In the genomic region with DNA sequence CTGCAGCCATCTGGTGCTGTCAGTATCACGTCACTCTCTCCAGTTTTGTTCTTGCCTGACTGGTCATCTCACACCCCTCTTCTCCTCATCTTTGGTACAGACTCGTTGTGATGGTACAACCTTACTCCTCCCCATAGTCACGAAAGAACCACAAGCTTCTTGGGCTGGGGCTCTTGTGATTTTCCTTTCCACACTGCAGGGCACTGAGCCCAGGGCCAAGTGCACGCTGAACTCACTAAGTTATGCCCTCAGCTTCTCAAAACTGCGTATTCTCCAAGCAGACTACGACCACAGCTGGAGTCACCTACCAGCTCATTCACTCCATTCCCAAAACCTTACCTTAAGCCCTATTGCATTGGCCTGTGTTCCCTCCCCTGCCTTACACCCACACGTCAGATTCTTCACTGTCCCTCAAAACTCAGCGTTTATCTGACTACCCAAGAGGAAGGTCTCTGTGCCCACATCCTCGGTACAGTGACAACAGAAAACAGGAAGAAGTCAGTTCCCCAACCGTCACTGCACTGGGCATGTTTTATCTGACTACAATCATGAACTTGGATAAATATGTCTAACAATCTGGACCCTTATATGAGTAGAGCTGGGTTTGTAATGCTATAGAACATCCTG, we compare ENCODE assay signal across 11 mouse cellular contexts.
A peak's percentile ranks its signal among the peaks of the same experiment; 100 is the strongest.
DNase-seq lines count a peak whose midpoint lies in the region; ATAC-seq lines count a peak whose summit lies in the region.
"Had no signal": no experiment of that assay in that cellular context is flagged by ENCODE, and none has a peak within 500 bp of the region (broad histone marks: within the 10 kb centered on the region; RNA-seq: fewer than 3 reads in every experiment).

No protein-coding gene starts in this region.

- H3K9me3 ChIP-seq in kidney, embryonic 16.5 days (ENCODE audit: low read length): no peaks in the 10 kb centered on the region
- H3K9me3 ChIP-seq in megakaryocyte, embryonic 14.5 days: no peaks in the 10 kb centered on the region
- H3K9me3 ChIP-seq in forebrain, embryonic 13.5 days (replicated peaks): no peaks in the 10 kb centered on the region
- H3K9me3 ChIP-seq: embryonic facial prominence, embryonic 12.5 days had no signal

- H3K27me3 ChIP-seq in kidney, embryonic 16.5 days (ENCODE audit: insufficient read depth, low read length): no peaks in the 10 kb centered on the region
- H3K27me3 ChIP-seq in megakaryocyte, embryonic 14.5 days (replicated peaks): no peaks in the 10 kb centered on the region
- H3K27me3 ChIP-seq in forebrain, embryonic 13.5 days: no peaks in the 10 kb centered on the region
- H3K27me3 ChIP-seq: embryonic facial prominence, embryonic 12.5 days had no signal

- 79% methylated on average over 10 of the region's 10 CpGs for WGBS in kidney, embryonic 16.5 days
- 90% methylated on average over 10 of the region's 10 CpGs for WGBS in forebrain, embryonic 13.5 days

- no peaks in the 10 kb centered on the region for H3K36me3 ChIP-seq in kidney, embryonic 16.5 days (ENCODE audit: insufficient read depth, low read length)
- H3K36me3 ChIP-seq in megakaryocyte, embryonic 14.5 days (replicated peaks; ENCODE audit: low read length): peaks cover 8% of the 10 kb centered on the region
- H3K36me3 ChIP-seq in forebrain, embryonic 13.5 days (ENCODE audit: poor library complexity, severe bottlenecking): no peaks in the 10 kb centered on the region
- H3K36me3 ChIP-seq: embryonic facial prominence, embryonic 12.5 days had no signal

- ATAC-seq in kidney, embryonic 16.5 days (ENCODE audit: low FRiP score, low TSS enrichment): no peak
- no peak for ATAC-seq in forebrain, embryonic 13.5 days

- H3K4me2 ChIP-seq in kidney, embryonic 16.5 days (replicated peaks; ENCODE audit: low read depth, low read length): no peak overlapping the region
- H3K4me2 ChIP-seq in forebrain, embryonic 13.5 days: no peak overlapping the region
- H3K4me2 ChIP-seq: embryonic facial prominence, embryonic 12.5 days had no signal

- H3K4me3 ChIP-seq in kidney, embryonic 16.5 days (ENCODE audit: low read length): no peak overlapping the region
- peak overlapping the region; percentile 80 for H3K4me3 ChIP-seq in megakaryocyte, embryonic 14.5 days (replicated peaks)
- H3K4me3 ChIP-seq in forebrain, embryonic 13.5 days: no peak overlapping the region
- H3K4me3 ChIP-seq: embryonic facial prominence, embryonic 12.5 days had no signal

- H3K4me1 ChIP-seq in kidney, embryonic 16.5 days (ENCODE audit: insufficient read depth, low read length): no peaks in the 10 kb centered on the region
- H3K4me1 ChIP-seq in megakaryocyte, embryonic 14.5 days: peaks cover 24% of the 10 kb centered on the region
- H3K4me1 ChIP-seq in forebrain, embryonic 13.5 days: no peaks in the 10 kb centered on the region

- no peak overlapping the region for H3K9ac ChIP-seq in kidney, embryonic 16.5 days (replicated peaks; ENCODE audit: low read length)
- H3K9ac ChIP-seq in forebrain, embryonic 13.5 days: no peak overlapping the region
- H3K9ac ChIP-seq: embryonic facial prominence, embryonic 12.5 days had no signal

- H3K27ac ChIP-seq in kidney, embryonic 16.5 days (ENCODE audit: low read length): no peak overlapping the region
- no peak overlapping the region for H3K27ac ChIP-seq in forebrain, embryonic 13.5 days
- H3K27ac ChIP-seq: embryonic facial prominence, embryonic 12.5 days had no signal

- DNase-seq in kidney, adult 9 months: peak; percentile 14
- DNase-seq in c-Kit-positive CD71-negative TER-119-negative erythroid progenitor cells, embryonic 14.5 days (ENCODE audit: low read depth): peak; percentile 54
- DNase-seq in thymus, postnatal 14 days: peak; percentile 52
- no peak for DNase-seq in cerebellum, adult 8-10 months
- no peak for DNase-seq in right cerebral cortex, adult 2 months (ENCODE audit: low spot score in 2 of 2)
- DNase-seq: kidney, adult 11 months; right cerebral cortex, postnatal 25 days had no signal

Comparison
In these comparisons a context has a peak if more than half of its experiments do, and no peak if none do; other contexts are left out.
1. DNase-seq: peak in kidney, adult 9 months (single experiment), c-Kit-positive CD71-negative TER-119-negative erythroid progenitor cells, embryonic 14.5 days (single experiment) and thymus, postnatal 14 days (single experiment); none in cerebellum, adult 8-10 months (single experiment) and right cerebral cortex, adult 2 months (0 of 2).